Mouse (Mus musculus) urinary bladder, adult 2 months (tissue): ENCODE data around the gene Serpina1b. TPM values are rescaled to one million over a fixed set of nuclear protein-coding genes. Genes with fewer than 3 reads are reported as not detected.
A peak's percentile ranks its signal among the peaks of the same experiment; 100 is the strongest.
"Not testable (repeated sequence)": the region's sequence is repeated elsewhere in the genome, so short reads cannot be mapped to it uniquely, and the experiment has no call there.

Experiments used
- DNase-seq: peaks from one replicate; pipeline ENCODE4 v3.0.0; 2022; ENCODE audit warnings: low spot score
- polyA plus RNA-seq: library from polyadenylated mRNA; depleted of rRNA; stranded (reverse); fragments of >200 nt; gene quantifications from 2 replicates; pipeline ENCODE4 v1.2.3, GENCODE M21; 2012; rRNA removed

Serpina1b gene
- 0.18 TPM in 1 of 2 replicates, not detected in the other for polyA plus RNA-seq

DNA sequence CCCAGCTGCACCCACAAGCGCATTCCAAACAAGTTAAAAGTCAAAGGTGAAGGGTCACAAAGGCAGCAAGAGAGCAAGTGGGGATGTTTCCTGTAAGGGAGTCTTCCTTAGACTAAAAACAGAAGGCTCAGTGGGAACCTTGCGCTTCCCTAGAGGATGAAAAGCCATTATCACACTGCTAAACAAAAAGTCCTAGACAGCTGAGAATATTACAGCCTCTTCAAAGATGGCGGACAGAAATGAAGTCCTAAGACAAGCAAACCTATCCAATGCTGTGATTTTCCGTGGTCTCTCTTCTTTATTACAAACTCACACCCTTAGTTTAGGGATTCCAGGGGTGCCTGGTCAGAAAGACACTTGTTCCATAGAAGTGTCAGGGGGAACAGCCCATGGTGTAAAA, at the start of gene Serpina1b:
TSS of gene Serpina1b (minus strand) at position 101 of the 400 bp plus-strand sequence.
- not testable (repeated sequence) for DNase-seq

DNA sequence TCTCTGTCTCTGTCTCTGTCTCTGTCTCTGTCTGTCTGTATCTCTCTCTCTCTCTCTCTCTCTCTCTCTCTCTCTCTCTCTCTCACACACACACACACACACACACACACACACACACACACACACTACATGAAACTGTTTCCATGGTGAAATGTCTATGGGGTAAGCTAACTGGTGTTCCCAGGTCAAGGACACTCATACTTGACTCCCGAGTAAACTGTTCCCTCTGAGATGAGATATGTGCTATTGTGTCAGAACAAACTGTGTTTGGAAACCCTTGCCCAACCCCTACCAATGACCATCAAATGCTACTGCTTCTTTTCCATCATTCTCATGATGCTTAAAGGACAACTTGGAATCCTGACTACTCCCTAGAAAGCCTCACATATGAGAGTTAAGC, 36.7 kb upstream of the Serpina1b start:
- DNase-seq, result not testable (repeated sequence)

DNA sequence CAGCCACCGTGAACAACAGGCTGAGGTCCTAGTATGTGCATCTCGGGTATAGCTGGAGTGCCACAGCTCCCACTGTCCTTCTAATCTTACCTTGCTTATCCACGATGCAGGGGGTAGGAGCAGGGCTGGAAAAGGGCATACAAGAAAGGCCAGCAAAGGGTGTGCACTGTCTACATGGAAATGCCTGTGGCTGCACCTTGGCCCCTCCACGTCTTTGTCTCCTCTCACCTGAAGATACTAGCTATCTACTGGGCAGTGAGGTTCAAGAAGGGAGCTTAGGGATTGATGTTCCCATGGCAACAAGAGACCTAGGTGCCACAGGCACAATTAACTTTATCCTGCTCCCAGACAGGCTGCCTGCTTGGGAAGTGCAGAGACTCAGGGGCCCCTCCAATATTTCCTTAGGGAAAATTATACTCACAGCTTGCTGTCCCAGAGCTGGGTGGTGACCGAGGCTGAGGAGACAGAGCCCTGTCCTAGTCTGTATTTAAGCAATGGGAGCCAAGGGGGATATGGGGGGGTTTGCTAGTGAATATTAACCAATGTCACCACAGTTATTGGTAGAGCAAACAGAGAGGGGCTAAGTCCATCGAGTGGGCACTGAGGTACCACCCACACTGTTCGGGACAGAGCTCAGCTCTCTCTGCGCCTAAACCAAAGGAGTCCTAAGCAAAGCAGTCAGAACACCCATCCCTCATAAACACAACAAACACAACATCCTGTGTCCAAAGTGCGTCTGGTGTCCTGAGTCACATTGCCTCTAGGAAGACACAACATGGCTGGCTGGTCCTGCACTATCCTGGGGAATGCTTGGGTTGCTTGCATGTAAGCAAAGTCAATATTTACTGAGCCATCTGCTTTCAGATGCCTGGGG, 33.2 kb upstream of the Serpina1b start, which contains the start of gene Serpina1a:
TSS of gene Serpina1a (minus strand) at position 462 of the 874 bp plus-strand sequence.
- not testable (repeated sequence) for DNase-seq

DNA sequence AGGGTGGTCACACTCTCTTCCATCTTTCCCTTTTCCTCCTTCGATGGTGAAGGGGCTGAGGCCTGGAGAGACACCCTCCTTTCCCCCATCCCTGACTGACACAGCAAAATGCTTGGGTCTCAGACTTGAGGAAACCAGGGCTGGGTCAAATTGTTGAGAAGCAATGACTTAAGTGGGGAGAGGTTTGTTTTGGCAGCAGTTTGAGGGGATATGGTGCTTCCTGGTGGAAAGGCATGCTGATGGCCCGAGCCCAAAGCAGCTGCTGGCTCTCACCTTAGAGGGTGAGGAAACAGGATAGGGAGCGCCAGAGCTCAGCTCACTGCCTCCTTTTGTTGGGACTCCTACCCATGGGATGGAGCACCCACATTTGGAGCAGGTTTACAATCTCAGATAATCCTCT, 30.8 kb upstream of the Serpina1b start:
- no peak for DNase-seq

DNA sequence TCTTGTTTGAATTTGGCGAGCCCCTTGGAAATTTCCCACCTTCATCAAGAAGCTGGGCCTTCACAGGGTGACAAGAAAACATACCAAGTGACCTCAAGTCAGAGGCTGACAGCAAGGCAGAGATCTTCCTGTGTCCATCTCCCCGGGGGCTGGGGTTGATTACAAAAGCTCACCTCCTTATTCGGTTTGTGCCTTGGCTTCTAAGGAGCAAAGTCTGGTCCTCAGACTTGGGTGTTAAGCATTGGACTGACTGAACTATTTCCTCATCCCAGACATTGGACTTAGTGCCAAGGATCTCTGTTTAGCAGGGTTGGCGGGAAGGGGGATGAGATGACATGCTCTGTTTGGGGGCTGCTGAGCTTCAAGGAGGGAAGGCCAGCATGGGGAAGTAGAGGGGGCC, 30.4 kb upstream of the Serpina1b start:
- not testable (repeated sequence) for DNase-seq

DNA sequence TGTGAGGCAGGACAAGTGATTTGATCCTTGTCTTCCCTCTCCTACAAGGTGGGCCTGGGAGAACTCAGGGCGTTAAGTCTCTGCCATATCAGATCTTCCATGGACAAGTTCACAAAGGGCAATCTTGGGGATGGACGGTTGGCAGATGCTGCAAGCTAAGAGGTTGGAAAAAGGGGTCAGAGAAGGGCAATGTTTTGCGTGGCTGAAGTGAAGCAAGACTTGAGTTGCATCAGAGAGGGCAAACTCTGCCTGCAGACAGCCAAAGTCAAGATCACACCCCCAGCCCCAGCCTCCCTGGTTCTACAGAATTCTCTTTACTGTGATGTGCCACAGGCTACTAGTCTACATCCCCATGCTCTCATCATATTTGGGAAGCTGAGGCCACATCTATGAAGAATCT, 29.4 kb upstream of the Serpina1b start:
- DNase-seq, result not testable (repeated sequence)

DNA sequence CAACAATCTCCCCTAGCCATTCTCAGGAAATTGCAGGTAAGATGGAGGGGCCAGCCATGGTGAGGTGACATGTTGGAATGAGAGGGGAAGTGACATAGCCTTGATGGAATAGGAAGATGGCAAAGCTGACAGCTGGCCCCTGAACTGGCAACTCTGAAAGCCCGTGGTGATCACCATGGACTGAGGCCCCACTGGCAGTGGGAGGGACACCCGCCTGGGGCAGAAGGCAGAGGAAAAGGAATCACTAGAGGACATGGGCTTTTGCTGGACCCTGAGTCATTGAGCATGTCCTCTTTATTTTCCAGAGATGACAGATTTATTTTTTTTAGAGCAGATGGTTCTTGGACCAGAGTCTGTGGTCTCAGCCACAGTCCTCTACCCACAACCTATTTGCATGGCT, 22.9 kb upstream of the Serpina1b start:
- not testable (repeated sequence) for DNase-seq

DNA sequence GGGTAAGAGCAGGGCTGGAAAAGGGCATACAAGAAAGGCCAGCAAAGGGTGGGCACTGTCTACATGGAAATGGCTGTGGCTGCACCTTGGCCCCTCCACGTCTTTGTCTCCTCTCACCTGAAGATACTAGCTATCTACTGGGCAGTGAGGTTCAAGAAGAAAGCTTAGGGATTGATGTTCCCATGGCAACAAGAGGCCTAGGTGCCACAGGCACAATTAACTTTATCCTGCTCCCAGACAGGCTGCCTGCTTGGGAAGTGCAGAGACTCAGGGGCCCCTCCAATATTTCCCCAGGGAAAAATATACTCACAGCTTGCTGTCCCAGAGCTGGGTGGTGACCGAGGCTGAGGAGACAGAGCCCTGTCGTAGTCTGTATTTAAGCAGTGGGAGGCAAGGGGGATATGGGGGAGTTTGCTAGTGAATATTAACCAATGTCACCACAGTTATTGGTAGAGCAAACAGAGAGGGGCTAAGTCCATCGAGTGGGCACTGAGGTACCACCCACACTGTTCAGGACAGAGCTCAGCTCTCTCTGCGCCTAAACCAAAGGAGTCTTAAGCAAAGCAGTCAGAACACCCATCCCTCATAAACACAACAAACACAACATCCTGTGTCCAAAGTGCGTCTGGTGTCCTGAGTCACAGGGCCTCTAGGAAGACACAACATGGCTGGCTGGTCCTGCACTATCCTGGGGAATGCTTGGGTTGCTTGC, 2.4 kb downstream of the Serpina1b start:
- not testable (repeated sequence) for DNase-seq

DNA sequence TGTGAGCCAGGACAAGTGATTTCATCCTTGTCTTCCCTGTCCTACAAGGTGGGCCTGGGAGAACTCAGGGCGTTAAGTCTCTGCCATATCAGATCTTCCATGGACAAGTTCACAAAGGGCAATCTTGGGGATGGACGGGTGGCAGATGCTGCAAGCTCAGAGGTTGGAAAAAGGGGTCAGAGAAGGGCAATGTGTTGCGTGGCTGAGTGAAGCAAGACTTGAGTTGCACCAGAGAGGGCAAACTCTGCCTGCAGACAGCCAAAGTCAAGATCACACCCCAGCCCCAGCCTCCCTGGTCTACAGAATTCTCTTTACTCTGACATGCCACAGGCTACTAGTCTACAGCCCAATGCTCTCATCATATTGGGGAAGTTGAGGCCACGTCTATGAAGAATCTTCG, 6.3 kb downstream of the Serpina1b start:
- DNase-seq, result peak; percentile 20

DNA sequence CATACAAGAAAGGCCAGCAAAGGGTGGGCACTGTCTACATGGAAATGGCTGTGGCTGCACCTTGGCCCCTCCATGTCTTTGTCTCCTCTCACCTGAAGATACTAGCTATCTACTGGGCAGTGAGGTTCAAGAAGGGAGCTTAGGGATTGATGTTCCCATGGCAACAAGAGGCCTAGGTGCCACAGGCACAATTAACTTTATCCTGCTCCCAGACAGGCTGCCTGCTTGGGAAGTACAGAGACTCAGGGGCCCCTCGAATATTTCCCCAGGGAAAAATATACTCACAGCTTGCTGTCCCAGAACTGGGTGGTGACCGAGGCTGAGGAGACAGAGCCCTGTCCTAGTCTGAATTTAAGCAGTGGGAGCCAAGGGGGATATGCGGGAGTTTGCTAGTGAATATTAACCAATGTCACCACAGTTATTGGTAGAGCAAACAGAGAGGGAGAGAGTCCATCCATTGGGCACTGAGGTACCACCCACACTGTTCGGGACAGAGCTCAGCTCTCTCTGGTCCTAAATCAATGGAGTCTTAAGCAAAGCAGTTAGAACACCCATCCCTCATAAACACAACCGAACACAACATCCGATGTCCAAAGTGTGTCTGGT, 56.8 kb downstream of the Serpina1b start, which contains the start of gene Serpina1d:
TSS of gene Serpina1d (minus strand) at position 347 of the 606 bp plus-strand sequence.
- not testable (repeated sequence) for DNase-seq

DNA sequence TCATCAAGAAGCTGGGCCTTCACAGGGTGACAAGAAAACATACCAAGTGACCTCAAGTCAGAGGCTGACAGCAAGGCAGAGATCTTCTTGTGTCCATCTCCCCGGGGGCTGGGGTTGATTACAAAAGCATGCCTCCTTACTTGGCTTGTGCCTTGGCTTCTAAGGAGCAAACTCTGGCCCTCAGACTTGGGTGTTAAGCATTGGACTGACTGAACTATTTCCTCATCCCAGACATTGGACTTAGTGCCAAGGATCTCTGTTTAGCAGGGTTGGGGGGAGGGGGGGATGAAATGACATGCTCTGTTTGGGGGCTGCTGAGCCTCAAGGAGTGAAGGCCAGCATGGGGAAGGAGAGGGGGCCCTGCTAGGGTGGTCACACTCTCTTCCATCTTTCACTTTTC, 59.6 kb downstream of the Serpina1b start:
- not testable (repeated sequence) for DNase-seq

DNA sequence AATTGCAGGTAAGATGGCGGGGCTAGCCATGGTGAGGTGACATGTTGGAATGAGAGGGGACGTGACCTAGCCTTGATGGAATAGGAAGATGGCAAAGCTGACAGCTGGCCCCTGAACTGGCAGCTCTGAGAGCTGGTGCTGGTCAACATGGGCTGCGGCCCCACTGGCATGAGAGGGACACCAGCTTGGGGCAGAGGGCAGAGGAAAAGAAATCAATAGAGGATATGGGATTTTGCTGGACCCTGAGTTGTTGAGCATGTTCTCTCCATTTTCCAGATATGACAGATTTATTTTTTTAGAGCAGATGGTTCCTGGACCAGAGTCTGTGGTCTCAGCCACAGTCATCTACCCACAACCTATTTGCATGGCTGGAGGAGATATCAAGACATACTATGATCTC, 67.1 kb downstream of the Serpina1b start:
- not testable (repeated sequence) for DNase-seq

DNA sequence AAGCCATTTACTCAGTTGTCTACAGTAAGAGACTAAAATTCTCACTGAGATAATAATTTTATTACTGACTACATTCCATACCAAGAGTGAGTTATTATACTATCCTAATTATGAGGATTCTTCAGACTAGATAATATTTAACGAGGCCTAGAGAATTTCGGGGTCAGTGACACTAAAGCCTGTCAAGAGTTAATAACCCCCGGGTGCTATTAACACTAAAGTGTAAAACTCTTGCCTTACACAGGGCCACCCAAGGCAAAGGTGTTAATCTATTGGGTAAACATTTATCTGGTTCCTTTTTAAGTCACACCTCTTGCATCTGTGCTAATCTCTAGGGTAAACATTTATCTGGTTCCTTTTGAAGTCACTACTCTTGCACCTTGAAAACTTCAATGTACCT, 69.9 kb downstream of the Serpina1b start:
- DNase-seq, result not testable (repeated sequence)

DNA sequence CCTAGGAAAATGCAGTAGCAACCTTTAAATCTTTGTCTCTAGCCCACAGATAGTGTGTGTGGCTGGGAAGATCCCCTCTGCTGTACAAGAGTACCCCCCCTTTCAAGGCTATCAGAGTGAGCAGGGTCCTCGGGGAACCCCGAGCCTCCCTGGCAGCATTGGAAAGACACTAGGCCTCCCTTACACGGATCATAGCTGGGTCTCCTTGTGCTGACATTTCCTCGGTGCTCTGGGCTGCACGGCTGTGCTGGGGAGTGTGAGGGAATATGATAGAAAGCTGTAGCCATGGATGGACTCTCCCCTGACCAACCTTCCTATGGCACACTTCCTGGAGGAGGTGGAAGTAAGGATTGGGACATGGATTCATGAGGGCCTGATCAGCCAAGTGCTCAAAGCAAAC, 84.2 kb downstream of the Serpina1b start:
- DNase-seq, result not testable (repeated sequence)

DNA sequence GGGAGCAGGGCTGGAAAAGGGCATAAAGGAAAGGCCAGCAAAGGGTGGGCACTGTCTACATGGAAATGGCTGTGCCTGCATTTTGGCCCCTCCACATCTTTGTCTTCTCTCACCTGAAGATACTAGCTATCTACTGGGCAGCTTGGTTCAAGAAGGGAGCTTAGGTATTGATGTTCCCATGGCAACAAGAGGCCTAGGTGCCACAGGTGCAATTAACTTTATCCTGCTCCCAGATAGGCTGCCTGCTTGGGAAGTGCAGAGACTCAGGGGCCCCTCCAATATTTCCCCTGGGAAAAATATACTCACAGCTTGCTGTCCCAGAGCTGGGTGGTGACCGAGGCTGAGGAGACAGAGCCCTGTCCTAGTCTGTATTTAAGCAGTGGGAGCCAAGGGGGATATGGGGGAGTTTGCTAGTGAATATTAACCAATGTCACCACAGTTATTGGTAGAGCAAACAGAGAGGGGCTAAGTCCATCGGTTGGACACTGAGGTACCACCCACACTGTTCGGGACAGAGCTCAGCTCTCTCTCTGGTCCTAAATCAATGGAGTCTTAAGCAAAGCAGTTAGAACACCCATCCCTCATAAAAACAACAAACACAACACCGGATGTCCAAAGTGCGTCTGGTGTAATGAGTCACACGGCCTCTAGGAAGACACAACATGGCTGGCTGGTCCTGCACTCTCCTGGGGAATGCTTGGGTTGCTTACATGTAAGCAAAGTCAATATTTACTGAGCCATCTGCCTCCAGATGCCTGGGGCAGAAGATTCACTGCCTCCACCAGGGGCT, 92.2 kb downstream of the Serpina1b start:
- DNase-seq, result not testable (repeated sequence)

DNA sequence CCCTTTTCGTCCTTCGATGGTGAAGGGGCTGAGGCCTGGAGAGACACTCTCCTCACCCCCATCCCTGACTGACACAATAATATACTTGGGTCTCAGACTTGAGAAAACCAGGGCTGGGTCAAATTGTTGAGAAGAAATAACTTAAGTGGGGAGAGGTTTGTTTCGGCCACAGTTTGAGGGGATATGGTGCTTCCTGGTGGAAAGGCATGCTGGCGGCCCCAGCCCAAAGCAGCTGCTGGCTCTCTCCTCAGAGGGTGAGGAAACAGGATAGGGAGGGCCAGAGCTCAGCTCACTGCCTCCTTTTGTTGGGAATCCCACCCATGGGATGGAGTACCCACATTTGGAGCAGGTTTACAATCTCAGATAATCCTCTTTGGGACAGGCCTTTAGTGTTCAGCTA, 94.6 kb downstream of the Serpina1b start:
- not testable (repeated sequence) for DNase-seq

DNA sequence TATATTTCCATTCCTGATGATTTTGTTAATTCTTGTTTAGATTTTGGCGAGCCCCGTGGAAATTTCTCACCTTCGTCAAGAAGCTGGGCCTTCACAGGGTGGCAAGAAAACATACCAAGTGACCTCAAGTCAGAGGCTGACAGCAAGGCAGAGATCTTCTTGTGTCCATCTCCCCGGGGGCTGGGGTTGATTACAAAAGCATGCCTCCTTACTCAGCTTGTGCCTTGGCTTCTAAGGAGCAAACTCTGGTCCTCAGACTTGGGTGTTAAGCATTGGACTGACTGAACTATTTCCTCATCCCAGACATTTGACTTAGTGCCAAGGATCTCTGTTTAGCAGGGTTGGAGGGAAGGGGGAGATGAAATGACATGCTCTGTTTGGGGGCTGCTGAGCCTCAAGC, 95.1 kb downstream of the Serpina1b start:
- DNase-seq, result not testable (repeated sequence)

DNA sequence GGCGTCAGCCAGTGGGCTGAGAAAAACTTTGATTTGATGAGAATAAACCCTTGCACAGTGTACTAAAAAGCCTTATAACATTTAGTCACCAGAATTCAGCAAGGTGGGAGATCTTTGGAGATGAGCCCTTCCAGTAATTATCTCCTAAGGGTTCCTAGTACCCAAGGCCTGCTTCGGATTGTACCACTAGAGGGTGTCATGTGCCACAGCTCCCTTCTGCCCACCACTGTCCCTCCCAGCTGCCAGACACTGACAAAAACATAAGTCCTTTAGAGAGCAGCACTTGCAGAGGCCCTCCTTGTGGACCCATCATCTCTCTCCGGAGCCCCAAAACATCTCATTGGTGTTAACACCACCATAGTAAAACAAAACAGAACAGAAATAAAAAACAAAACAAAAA, 118.6 kb downstream of the Serpina1b start:
- DNase-seq, result no peak

DNA sequence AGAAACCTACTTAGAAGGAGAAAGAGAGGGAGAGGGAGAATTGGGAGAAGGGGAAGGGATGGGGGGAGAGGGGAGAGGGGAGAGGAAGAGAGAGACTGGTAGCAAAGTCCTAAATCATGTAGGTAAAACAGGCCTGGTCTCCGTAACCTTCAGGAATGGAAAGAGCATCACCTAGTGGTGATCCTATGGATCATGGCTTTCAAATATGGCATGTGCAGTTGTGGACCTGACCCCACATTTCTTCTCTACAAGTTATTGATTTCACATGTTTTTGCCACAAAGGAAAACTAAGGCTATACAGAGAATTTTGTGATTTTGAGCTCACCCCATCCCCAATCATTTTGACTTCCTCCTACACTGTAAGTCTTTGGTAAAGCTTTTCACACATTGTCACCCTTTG, 119.8 kb downstream of the Serpina1b start:
- DNase-seq, result no peak

DNA sequence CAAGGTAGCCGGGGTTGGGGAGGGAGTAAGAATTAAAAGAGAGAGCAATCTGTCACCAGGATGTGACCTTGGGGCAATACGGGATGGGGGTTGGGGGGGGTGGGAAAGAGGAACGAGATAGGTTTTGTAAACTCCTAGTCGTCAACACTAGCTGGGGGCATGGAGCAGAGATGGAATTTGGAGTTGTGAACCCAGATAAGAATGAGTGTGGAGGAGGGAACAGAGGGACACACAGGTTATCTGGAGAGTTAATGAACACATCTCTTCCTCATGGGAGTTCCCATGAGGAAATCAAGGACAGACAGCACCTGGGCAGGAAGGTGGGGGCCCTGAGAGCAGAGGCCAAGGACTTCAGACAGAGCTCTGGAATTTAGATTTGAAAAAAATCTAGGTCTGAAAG, 124.1 kb downstream of the Serpina1b start:
- DNase-seq, result no peak

DNA sequence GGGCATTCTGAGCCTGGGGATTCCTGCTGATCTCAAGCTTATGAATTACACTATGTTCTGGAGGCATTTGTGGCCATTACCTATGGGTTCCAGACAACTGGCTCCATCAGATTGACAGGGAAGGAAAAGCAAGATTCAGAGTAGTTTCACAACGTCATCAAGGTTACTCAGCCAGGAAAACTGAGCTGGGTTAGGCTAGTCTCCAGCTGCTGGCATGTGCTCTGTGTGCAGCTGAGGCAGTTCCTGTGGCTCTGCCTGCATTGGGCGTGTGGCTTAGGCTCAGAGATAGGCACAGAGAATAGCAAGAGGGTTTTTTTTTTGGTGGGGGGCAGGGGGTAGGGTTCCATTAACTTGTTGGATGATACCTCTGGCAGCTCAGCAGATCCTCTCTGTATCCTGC, 124.6 kb downstream of the Serpina1b start:
- DNase-seq, result no peak
